Mouse (Mus musculus) lung, postnatal 0 days (tissue): ENCODE results near the gene Guk1.

Experiments
- CTCF ChIP-seq: IDR thresholded peaks from 2 replicates; pipeline ENCODE4 v1.5.1; 2016; ENCODE audit warnings: antibody characterized with exemption, mild to moderate bottlenecking
- EP300 ChIP-seq: IDR thresholded peaks from 2 replicates; pipeline ENCODE4 v1.6.1; 2016; ENCODE audit warnings: antibody characterized with exemption, mild to moderate bottlenecking, control low read depth

DNA sequence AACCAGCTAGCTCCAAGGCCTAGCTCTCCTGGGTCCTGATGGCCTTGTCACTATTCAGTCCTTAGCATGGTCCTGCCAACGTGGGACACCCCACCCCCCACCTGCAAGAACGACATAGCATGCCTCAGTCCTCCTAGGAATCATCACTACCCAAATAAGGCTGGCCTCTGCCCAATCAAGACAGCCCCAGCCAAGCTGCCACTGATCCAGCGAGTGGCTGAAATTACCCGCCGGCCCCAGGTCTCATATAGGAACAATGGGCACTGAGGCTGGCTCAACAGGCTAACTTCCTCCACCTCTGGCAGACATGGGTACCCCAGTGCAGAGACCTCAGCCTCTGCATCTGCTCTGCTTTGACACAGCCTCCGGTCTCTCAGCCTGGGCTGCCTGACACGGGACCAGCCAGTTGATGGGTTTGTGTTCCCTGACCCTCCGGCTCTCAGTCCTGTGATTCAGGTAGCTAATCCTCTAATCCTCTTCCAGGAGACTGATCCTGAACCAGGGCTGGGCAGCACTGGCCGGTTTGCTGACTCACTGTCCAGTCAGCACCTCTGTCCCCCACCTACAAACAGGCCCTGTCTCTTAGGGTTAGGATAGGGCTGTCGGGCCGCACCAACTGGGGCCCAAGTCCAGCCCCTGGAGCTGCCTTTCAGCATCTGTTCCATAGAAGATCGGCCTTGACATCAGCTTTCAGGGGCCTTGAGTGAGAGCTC is 54.9 kb downstream of the Guk1 start:
- TF ChIP-seq EP300: no peak
- TF ChIP-seq CTCF: no peak
